Mouse (Mus musculus): Measurements from ENCODE around the gene Knstrn.

The Knstrn gene

GRCm38 (mm10) chr2:118790551-118791525 lies 23.0 kb upstream of the Knstrn start:
- DNase-seq (ENCODE audit: low spot score in 2 of 2) = no peak

- no peak for DNase-seq (ENCODE audit: low spot score in 2 of 2)
These were observed 22.1 kb upstream of the Knstrn start for GRCm38 (mm10) chr2:118791591-118792258.

- DNase-seq (ENCODE audit: low spot score in 2 of 2) = no peak
These were observed 21.6 kb upstream of the Knstrn start for GRCm38 (mm10) chr2:118792259-118792613.

- no peak for DNase-seq (ENCODE audit: low spot score in 2 of 2)
These were observed 20.2 kb upstream of the Knstrn start for GRCm38 (mm10) chr2:118793636-118794035.

GRCm38 (mm10) chr2:118802542-118803118 lies 11.2 kb upstream of the Knstrn start:
- no peak for DNase-seq (ENCODE audit: low spot score in 2 of 2)

GRCm38 (mm10) chr2:118804474-118804873 lies 9.3 kb upstream of the Knstrn start:
- no peak for DNase-seq (ENCODE audit: low spot score in 2 of 2)

- no peak for DNase-seq (ENCODE audit: low spot score in 2 of 2)
These were observed 8.7 kb upstream of the Knstrn start for GRCm38 (mm10) chr2:118805137-118805536.

- no peak for DNase-seq (ENCODE audit: low spot score in 2 of 2)
These were observed 8.0 kb upstream of the Knstrn start for GRCm38 (mm10) chr2:118805756-118806155.

GRCm38 (mm10) chr2:118806860-118807259 lies 6.9 kb upstream of the Knstrn start:
- DNase-seq (ENCODE audit: low spot score in 2 of 2) = peak in 1 of 2 experiments; percentile 40

- DNase-seq (ENCODE audit: low spot score in 2 of 2) = no peak
These were observed 2.9 kb upstream of the Knstrn start for GRCm38 (mm10) chr2:118810861-118811260.

GRCm38 (mm10) chr2:118812724-118813123 lies 1.1 kb upstream of the Knstrn start:
- no peak for DNase-seq (ENCODE audit: low spot score in 2 of 2)

- no peak for DNase-seq (ENCODE audit: low spot score in 2 of 2)
These were observed 9.0 kb downstream of the Knstrn start for GRCm38 (mm10) chr2:118822800-118823199.

GRCm38 (mm10) chr2:118824396-118824795 lies 10.6 kb downstream of the Knstrn start:
- DNase-seq (ENCODE audit: low spot score in 2 of 2) = no peak

- no peak for DNase-seq (ENCODE audit: low spot score in 2 of 2)
These were observed 15.3 kb downstream of the Knstrn start for GRCm38 (mm10) chr2:118829096-118829495.

GRCm38 (mm10) chr2:118834061-118834460 lies 20.3 kb downstream of the Knstrn start:
- DNase-seq (ENCODE audit: low spot score in 2 of 2) = no peak

GRCm38 (mm10) chr2:118835115-118835514 lies 21.3 kb downstream of the Knstrn start:
- no peak for DNase-seq (ENCODE audit: low spot score in 2 of 2)

- DNase-seq (ENCODE audit: low spot score in 2 of 2) = no peak
These were observed 24.5 kb downstream of the Knstrn start for GRCm38 (mm10) chr2:118838330-118838729.

- DNase-seq (ENCODE audit: low spot score in 2 of 2) = no peak
These were observed 27.4 kb downstream of the Knstrn start for GRCm38 (mm10) chr2:118841186-118841585.

GRCm38 (mm10) chr2:118841774-118842173 lies 28.0 kb downstream of the Knstrn start:
- no peak for DNase-seq (ENCODE audit: low spot score in 2 of 2)

- DNase-seq (ENCODE audit: low spot score in 2 of 2) = no peak
These were observed 30.6 kb downstream of the Knstrn start for GRCm38 (mm10) chr2:118844427-118844826.

GRCm38 (mm10) chr2:118846246-118846645 lies 32.4 kb downstream of the Knstrn start:
- DNase-seq (ENCODE audit: low spot score in 2 of 2) = no peak

- DNase-seq (ENCODE audit: low spot score in 2 of 2) = no peak
These were observed 38.0 kb downstream of the Knstrn start for GRCm38 (mm10) chr2:118851756-118852155.

Measured in right cerebral cortex, postnatal 36 days (tissue).